Mouse (Mus musculus) lung, postnatal 0 days (tissue): Measurements from ENCODE around the gene Tenm1. TPM values are rescaled to one million over a fixed set of nuclear protein-coding genes. Genes with fewer than 3 reads are reported as not detected.

Experiments
- ATAC-seq: fragments of 200-750 bp; cut with Nextera tagmentation; 2 replicates; pipeline ENCODE4 v1.8.0; 2017; ENCODE audit warnings: moderate library complexity
- DNase-seq: peaks from one replicate; pipeline ENCODE4 v3.0.0-alpha.2; 2016; ENCODE audit warnings: low spot score
- H3K27ac ChIP-seq: fragments of 300-500 bp; sonication (generic); 2 replicates; pipeline ENCODE4 v1.5.1; 2014; ENCODE audit warnings: antibody characterized with exemption, mild to moderate bottlenecking, low read length, mixed read lengths
- H3K27me3 ChIP-seq: fragments of 300-500 bp; sonication (generic); replicated peaks from 2 replicates; pipeline ENCODE4 v1.6.1; 2014; ENCODE audit warnings: low read length, mixed read lengths; ENCODE audit not compliant: insufficient read depth
- H3K36me3 ChIP-seq: fragments of 300-500 bp; sonication (generic); 2 replicates; pipeline ENCODE4 v1.6.1; 2014; ENCODE audit warnings: low read length, mixed read lengths; ENCODE audit not compliant: insufficient read depth
- H3K4me1 ChIP-seq: fragments of 300-500 bp; sonication (generic); 2 replicates; pipeline ENCODE4 v1.6.1; 2014; ENCODE audit warnings: antibody characterized with exemption, low read depth, low read length, mixed read lengths; ENCODE audit not compliant: insufficient read depth
- H3K4me2 ChIP-seq: fragments of 300-500 bp; sonication (generic); replicated peaks from 2 replicates; pipeline ENCODE4 v1.6.1; 2014; ENCODE audit warnings: low read depth, mild to moderate bottlenecking, low read length, moderate library complexity, mixed read lengths
- H3K4me3 ChIP-seq: fragments of 300-500 bp; sonication (generic); 2 replicates; pipeline ENCODE4 v1.5.1; 2014; ENCODE audit warnings: low read depth, low read length
- H3K9ac ChIP-seq: fragments of 300-500 bp; sonication (generic); replicated peaks from 2 replicates; pipeline ENCODE4 v1.6.1; 2014; ENCODE audit warnings: low read depth, mild to moderate bottlenecking
- H3K9me3 ChIP-seq: fragments of 300-500 bp; sonication (generic); 2 replicates; pipeline ENCODE4 v1.6.1; 2016; ENCODE audit warnings: low read length, mixed read lengths
- CTCF ChIP-seq: IDR thresholded peaks from 2 replicates; pipeline ENCODE4 v1.5.1; 2016; ENCODE audit warnings: antibody characterized with exemption, mild to moderate bottlenecking
- EP300 ChIP-seq: IDR thresholded peaks from 2 replicates; pipeline ENCODE4 v1.6.1; 2016; ENCODE audit warnings: antibody characterized with exemption, mild to moderate bottlenecking, control low read depth
- WGBS: fragments of 180-500 bp; shearing (Covaris S2); extraction: QIAGEN DNeasy Blood & Tissue Kit; methylation state at CpG from one replicate; pipeline ENCODE4 v1.1.7; 2014; 5-methylcytosine and 5-hydroxymethylcytosine counted together
- polyA plus RNA-seq: library from polyadenylated mRNA; unstranded; fragments of >200 nt; fragmentation: Nextera tagmentation; extraction: Ambion mirVana; gene quantifications from 2 replicates; pipeline ENCODE4 v1.2.1, GENCODE M21; 2015

Tenm1 gene
- polyA plus RNA-seq, 1 experiment from 2014 or later = not detected

GRCm38 (mm10) chrX:42580521-42580920 is 848.4 kb downstream of the Tenm1 start:
- H3K36me3 ChIP-seq = no peaks in the 10 kb centered on the region
- no peak overlapping the region for H3K4me2 ChIP-seq
- ATAC-seq (no peak), DNase-seq (no peak)
- no peaks in the 10 kb centered on the region for H3K9me3 ChIP-seq
- no peaks in the 10 kb centered on the region for H3K27me3 ChIP-seq
- WGBS = 70% methylated on average over 2 of the region's 2 CpGs
- no peak overlapping the region for H3K4me3 ChIP-seq
- H3K9ac ChIP-seq = no peak overlapping the region
- H3K27ac ChIP-seq = no peak overlapping the region
- no peak for TF ChIP-seq CTCF
- no peaks in the 10 kb centered on the region for H3K4me1 ChIP-seq

GRCm38 (mm10) chrX:42558683-42559082 is 870.2 kb downstream of the Tenm1 start:
- 54% methylated on average over 4 of the region's 4 CpGs for WGBS
- DNase-seq (no peak), ATAC-seq (no peak)
- no peak for TF ChIP-seq EP300
- TF ChIP-seq CTCF = 0 out of 2 replicates have a peak, but pooled peaks have one; percentile 10
- Histone ChIP-seq H3K9me3 (no peaks in the 10 kb centered on the region), H3K27me3 (no peaks in the 10 kb centered on the region), H3K4me1 (no peaks in the 10 kb centered on the region), H3K36me3 (no peaks in the 10 kb centered on the region), H3K4me2 (no peak overlapping the region), H3K9ac (no peak overlapping the region), H3K27ac (no peak overlapping the region), H3K4me3 (no peak overlapping the region)

DNA sequence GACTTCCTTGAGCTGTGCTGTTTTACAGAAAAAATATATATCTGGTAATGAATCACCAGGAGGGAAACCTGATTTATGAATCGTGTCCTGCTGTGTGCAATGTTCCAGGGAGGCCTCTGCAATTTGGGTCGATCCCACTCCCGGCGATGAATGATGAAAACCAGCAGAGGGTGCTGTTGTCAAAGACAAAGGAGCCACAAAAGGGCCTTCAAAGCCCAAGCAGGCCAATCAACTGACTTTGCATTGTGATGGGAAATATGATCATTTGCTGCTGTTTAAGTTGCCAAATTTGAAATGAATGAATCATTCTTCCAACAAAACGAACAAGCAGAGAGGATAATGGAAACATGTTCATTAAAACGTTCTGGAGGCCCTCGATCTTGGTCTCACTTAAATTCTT is 871.6 kb downstream of the Tenm1 start:
- H3K9ac ChIP-seq = no peak overlapping the region
- DNase-seq (peak; percentile 64), ATAC-seq (no peak)
- H3K4me1 ChIP-seq = no peaks in the 10 kb centered on the region
- no peak overlapping the region for H3K4me2 ChIP-seq
- no peak overlapping the region for H3K27ac ChIP-seq
- WGBS = 21% methylated on average over 7 of the region's 7 CpGs
- H3K27me3 ChIP-seq = no peaks in the 10 kb centered on the region
- TF ChIP-seq CTCF (peak; percentile 78), EP300 (no peak)
- H3K9me3 ChIP-seq = no peaks in the 10 kb centered on the region
- no peaks in the 10 kb centered on the region for H3K36me3 ChIP-seq
- H3K4me3 ChIP-seq = no peak overlapping the region

- H3K27ac ChIP-seq = no peak overlapping the region
- H3K27me3 ChIP-seq = no peaks in the 10 kb centered on the region
- no peak overlapping the region for H3K9ac ChIP-seq
- no peaks in the 10 kb centered on the region for H3K9me3 ChIP-seq
- DNase-seq (no peak), ATAC-seq (no peak)
- no peaks in the 10 kb centered on the region for H3K36me3 ChIP-seq
- H3K4me1 ChIP-seq = no peaks in the 10 kb centered on the region
- H3K4me2 ChIP-seq = no peak overlapping the region
- no peak overlapping the region for H3K4me3 ChIP-seq
- no peak for TF ChIP-seq CTCF
- no peak for TF ChIP-seq EP300
- WGBS = 60% methylated on average over 4 of the region's 4 CpGs
Observed at GRCm38 (mm10) chrX:42548513-42548912, 880.4 kb downstream of the Tenm1 start.

- DNase-seq (no peak), ATAC-seq (no peak)
- TF ChIP-seq CTCF = no peak
- TF ChIP-seq EP300 = no peak
- Histone ChIP-seq H3K27ac (no peak overlapping the region), H3K27me3 (no peaks in the 10 kb centered on the region), H3K9me3 (no peaks in the 10 kb centered on the region), H3K4me3 (no peak overlapping the region), H3K9ac (no peak overlapping the region), H3K4me1 (no peaks in the 10 kb centered on the region), H3K36me3 (no peaks in the 10 kb centered on the region), H3K4me2 (no peak overlapping the region)
- WGBS = 92% methylated on average over 1 of the region's 1 CpGs
Observed at GRCm38 (mm10) chrX:42545076-42545475, 883.9 kb downstream of the Tenm1 start.

GRCm38 (mm10) chrX:42540756-42541053 is 888.2 kb downstream of the Tenm1 start:
- Histone ChIP-seq H3K4me2 (peak overlapping the region; percentile 38), H3K4me1 (no peaks in the 10 kb centered on the region), H3K27me3 (no peaks in the 10 kb centered on the region), H3K9me3 (no peaks in the 10 kb centered on the region), H3K9ac (no peak overlapping the region), H3K4me3 (peak overlapping the region; percentile 16), H3K36me3 (no peaks in the 10 kb centered on the region), H3K27ac (peak overlapping the region; percentile 23; the same call in 1 of the 2 replicates)
- peak; percentile 83 for DNase-seq
- WGBS = 21% methylated on average over 5 of the region's 5 CpGs
- ATAC-seq = no peak; the same call in 1 of the 2 replicates
- peak; percentile 75 for TF ChIP-seq CTCF
- no peak for TF ChIP-seq EP300
